Mouse (Mus musculus) CH12.LX (cell line): ENCODE measurements around the gene Ferd3l.

Experiments
- JUND ChIP-seq: conservative IDR thresholded peaks from 2 replicates; pipeline ENCODE4 v1.6.1; 2011; ENCODE audit warnings: low read depth, low read length, improper control_type of control experiment
- POLR2A ChIP-seq: IDR thresholded peaks from 2 replicates; pipeline ENCODE4 v1.6.1; 2011; ENCODE audit warnings: low read depth, mild to moderate bottlenecking, improper control_type of control experiment, low read length
- RCOR1 ChIP-seq: conservative IDR thresholded peaks from 2 replicates; pipeline ENCODE4 v1.6.1; 2012; ENCODE audit warnings: low read depth, mild to moderate bottlenecking, inconsistent platforms, low read length, improper control_type of control experiment
- TCF12 ChIP-seq: IDR thresholded peaks from 2 replicates; pipeline ENCODE4 v1.6.1; 2014; ENCODE audit warnings: low read depth, mild to moderate bottlenecking, inconsistent platforms, low read length, improper control_type of control experiment

GRCm38 (mm10) chr12:33966490-33967415, 38.5 kb downstream of the Ferd3l start:
- TF ChIP-seq JUND (no peak), RCOR1 (no peak), TCF12 (no peak), POLR2A (no peak)
